Mouse (Mus musculus) heart, embryonic 12.5 days (tissue): ENCODE measurements around the gene Cdk5r1. TPM values are rescaled to one million over a fixed set of nuclear protein-coding genes. Genes with fewer than 3 reads are reported as not detected.

Source experiments
- ATAC-seq: fragments of 200-750 bp; cut with Nextera tagmentation; 2 replicates; pipeline ENCODE4 v1.8.0; 2017; ENCODE audit warnings: moderate TSS enrichment, moderate library complexity; ENCODE audit not compliant: insufficient number of reproducible peaks, low FRiP score
- H3K27ac ChIP-seq: fragments of 300-500 bp; sonication (generic); 2 replicates; pipeline ENCODE4 v1.5.1; 2016; ENCODE audit warnings: mild to moderate bottlenecking, moderate library complexity; ENCODE audit not compliant: poor library complexity, severe bottlenecking
- H3K27me3 ChIP-seq: fragments of 300-500 bp; sonication (generic); replicated peaks from 2 replicates; pipeline ENCODE4 v1.6.1; 2016; ENCODE audit warnings: mild to moderate bottlenecking, moderate library complexity
- H3K36me3 ChIP-seq: fragments of 300-500 bp; sonication (generic); 2 replicates; pipeline ENCODE4 v1.6.1; 2016; ENCODE audit warnings: mild to moderate bottlenecking, moderate library complexity
- H3K4me1 ChIP-seq: fragments of 300-500 bp; sonication (generic); replicated peaks from 2 replicates; pipeline ENCODE4 v1.6.1; 2016; ENCODE audit warnings: mild to moderate bottlenecking
- H3K4me2 ChIP-seq: fragments of 300-500 bp; sonication (generic); 2 replicates; pipeline ENCODE4 v1.6.1; 2016; ENCODE audit warnings: mild to moderate bottlenecking, moderate library complexity
- H3K4me3 ChIP-seq: fragments of 300-500 bp; sonication (generic); 2 replicates; pipeline ENCODE4 v1.5.1; 2016; ENCODE audit warnings: mild to moderate bottlenecking
- H3K9ac ChIP-seq: fragments of 300-500 bp; sonication (generic); 2 replicates; pipeline ENCODE4 v1.6.1; 2016; ENCODE audit warnings: mild to moderate bottlenecking, moderate library complexity
- H3K9me3 ChIP-seq: fragments of 300-500 bp; sonication (generic); replicated peaks from 2 replicates; pipeline ENCODE4 v1.6.1; 2016; ENCODE audit warnings: mild to moderate bottlenecking, moderate library complexity
- WGBS: fragments of 180-500 bp; shearing (Covaris S2); methylation state at CpG from one replicate; pipeline ENCODE4 v1.1.7; 2016; 5-methylcytosine and 5-hydroxymethylcytosine counted together
- polyA plus RNA-seq: library from polyadenylated mRNA; unstranded; fragments of >200 nt; fragmentation: Nextera tagmentation; extraction: Ambion mirVana; gene quantifications from 2 replicates; pipeline ENCODE4 v1.2.1, GENCODE M21; 2016

The Cdk5r1 gene
- polyA plus RNA-seq, 1 experiment from 2014 or later = 0.56 TPM

DNA sequence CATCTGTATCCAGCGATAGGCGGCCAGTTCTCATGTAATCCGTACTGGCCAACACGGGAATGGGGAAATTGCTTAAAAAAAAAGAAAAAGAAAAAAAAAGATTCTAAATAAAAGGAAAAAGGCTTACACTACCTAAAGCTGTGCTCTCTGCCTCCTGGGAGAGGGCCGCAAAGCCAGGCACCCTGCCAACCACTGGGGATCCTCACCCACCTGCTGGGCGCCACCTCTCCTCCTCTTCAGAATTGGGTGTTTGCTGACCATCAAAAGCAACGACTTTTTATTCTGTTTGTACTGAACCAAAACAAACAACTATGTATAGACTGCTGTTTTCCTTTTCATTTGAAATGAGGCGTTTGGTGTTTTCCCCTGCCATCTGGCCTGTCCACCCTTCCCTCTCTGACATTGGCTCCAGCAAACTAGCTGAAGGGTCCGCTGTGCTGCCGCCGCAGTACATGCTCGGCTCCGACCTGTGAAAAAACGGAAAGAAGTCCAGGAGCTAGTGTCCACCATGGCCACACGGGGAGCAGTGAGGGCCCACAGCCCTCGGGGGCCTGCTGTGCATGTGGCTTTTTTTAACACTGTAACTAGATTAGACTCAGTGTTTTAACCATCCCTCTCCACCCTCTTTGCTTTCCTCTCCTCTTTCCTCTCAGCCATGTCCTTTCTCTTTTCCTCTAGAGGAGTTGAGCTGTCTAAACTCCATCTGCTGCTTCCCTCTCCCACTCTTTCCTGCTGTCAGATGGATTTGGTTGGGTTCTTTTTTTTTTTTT is 4.8 kb upstream of the Cdk5r1 start:
- Histone ChIP-seq H3K9me3 (no peaks in the 10 kb centered on the region), H3K4me1 (no peaks in the 10 kb centered on the region), H3K4me2 (no peak overlapping the region), H3K27me3 (no peaks in the 10 kb centered on the region), H3K4me3 (no peak overlapping the region), H3K27ac (no peak overlapping the region), H3K9ac (no peak overlapping the region), H3K36me3 (peaks cover 63% of the 10 kb centered on the region)
- WGBS = 84% methylated on average over 16 of the region's 16 CpGs
- ATAC-seq = no peak

DNA sequence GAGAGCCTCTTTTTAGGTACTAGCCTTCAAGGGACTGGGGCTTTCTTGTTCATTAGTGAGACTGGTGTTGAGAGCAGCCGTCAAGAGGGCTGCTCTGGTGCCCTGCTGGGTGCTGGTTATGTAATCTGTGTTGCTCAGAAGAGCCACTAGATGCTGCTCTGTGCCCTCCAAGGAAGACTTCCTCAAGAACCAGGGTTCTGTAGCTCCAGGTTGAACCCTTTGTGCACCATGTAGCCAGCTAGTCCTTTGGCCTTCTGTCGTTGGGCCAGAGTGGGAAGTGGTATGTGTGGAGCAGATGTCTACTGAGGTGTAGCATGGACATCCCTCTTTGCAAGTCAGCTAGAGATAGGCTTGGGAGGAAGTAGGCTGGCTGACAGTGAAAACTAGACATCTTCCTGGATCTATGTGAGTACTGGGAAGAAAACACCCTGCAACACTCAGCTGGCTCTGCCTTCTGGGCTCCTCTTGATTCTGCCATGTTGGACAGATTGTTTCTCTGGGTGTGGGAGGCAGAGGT is 2.6 kb upstream of the Cdk5r1 start:
- Histone ChIP-seq H3K4me1 (peaks cover 9% of the 10 kb centered on the region), H3K36me3 (peaks cover 42% of the 10 kb centered on the region), H3K9me3 (no peaks in the 10 kb centered on the region), H3K27me3 (peaks cover 14% of the 10 kb centered on the region), H3K4me3 (no peak overlapping the region), H3K27ac (no peak overlapping the region), H3K9ac (no peak overlapping the region), H3K4me2 (no peak overlapping the region)
- no peak for ATAC-seq
- WGBS = 64% methylated on average over 2 of the region's 2 CpGs

DNA sequence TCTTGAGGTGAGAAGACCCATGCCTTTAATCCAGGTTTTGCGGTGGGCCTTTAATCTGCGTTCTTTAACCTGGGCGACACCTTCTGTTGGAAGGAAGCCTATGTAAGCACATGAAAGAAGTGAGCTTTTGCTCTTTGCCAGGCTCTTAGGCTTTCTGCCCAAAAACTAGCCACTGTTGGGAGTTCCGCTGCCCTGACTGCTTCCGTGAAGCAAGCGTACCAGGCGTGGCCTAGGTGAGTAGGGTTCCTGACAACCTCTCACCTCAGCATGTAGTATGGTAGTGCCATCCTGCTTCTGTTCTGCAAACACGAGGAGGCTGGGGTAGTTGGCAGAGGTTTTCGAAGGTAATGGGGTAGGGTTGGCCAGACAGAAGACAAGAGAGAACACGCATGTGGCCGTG is 2.0 kb upstream of the Cdk5r1 start:
- ATAC-seq = no peak

DNA sequence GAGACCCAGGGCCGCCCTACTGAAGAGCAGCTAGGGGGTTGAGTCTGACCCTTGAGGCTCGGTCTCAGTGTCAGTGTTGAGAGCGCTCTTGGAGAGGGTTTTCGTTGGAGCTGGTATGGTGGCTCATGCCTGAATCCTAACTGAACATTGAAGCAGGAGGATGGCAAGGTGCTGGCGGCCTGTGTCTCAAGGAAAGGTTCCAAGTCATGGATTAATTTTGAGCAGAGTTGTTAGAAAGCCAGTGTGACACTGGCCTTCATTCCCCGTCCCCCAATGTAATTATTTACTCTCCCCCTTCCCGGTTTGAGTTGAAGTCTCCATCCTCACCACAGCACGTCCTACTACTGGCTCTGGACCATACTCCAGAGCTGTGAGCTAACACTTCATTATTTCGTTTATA is 1.3 kb upstream of the Cdk5r1 start:
- Histone ChIP-seq H3K4me1 (peaks cover 9% of the 10 kb centered on the region), H3K4me2 (no peak overlapping the region), H3K27ac (no peak overlapping the region), H3K27me3 (peaks cover 18% of the 10 kb centered on the region), H3K4me3 (no peak overlapping the region), H3K36me3 (peaks cover 35% of the 10 kb centered on the region), H3K9me3 (no peaks in the 10 kb centered on the region), H3K9ac (no peak overlapping the region)
- no peak for ATAC-seq
- 81% methylated on average over 9 of the region's 9 CpGs for WGBS

More for the DNA sequence above, 2.0 kb upstream of the Cdk5r1 start:
- 90% methylated on average over 11 of the region's 11 CpGs for WGBS
- no peaks in the 10 kb centered on the region for H3K9me3 ChIP-seq
- H3K9ac ChIP-seq = no peak overlapping the region
- no peak overlapping the region for H3K4me2 ChIP-seq
- H3K27ac ChIP-seq = no peak overlapping the region
- no peak overlapping the region for H3K4me3 ChIP-seq
- H3K27me3 ChIP-seq = peaks cover 18% of the 10 kb centered on the region
- peaks cover 39% of the 10 kb centered on the region for H3K36me3 ChIP-seq
- H3K4me1 ChIP-seq = peaks cover 9% of the 10 kb centered on the region

GRCm38 (mm10) chr11:80477341-80478199 is 747 bp downstream of the Cdk5r1 start:
- Histone ChIP-seq H3K4me2 (peak overlapping the region; percentile 93), H3K27ac (peak overlapping the region; percentile 17; the same call in 1 of the 2 replicates), H3K27me3 (peaks cover 18% of the 10 kb centered on the region), H3K9me3 (no peaks in the 10 kb centered on the region), H3K9ac (peak overlapping the region; percentile 59), H3K4me1 (peaks cover 9% of the 10 kb centered on the region), H3K4me3 (peak overlapping the region; percentile 64), H3K36me3 (peaks cover 17% of the 10 kb centered on the region)
- ATAC-seq = 0 out of 2 replicates have a peak, but pooled peaks have one; percentile 10
- WGBS = 21% methylated on average over 47 of the region's 55 CpGs

- H3K4me3 ChIP-seq = no peak overlapping the region
- no peaks in the 10 kb centered on the region for H3K9me3 ChIP-seq
- H3K27ac ChIP-seq = no peak overlapping the region
- peaks cover 7% of the 10 kb centered on the region; the same call in 1 of the 2 replicates for H3K36me3 ChIP-seq
- no peak for ATAC-seq
- no peak overlapping the region for H3K4me2 ChIP-seq
- H3K27me3 ChIP-seq = peaks cover 20% of the 10 kb centered on the region
- peaks cover 9% of the 10 kb centered on the region for H3K4me1 ChIP-seq
- WGBS = 74% methylated on average over 14 of the region's 14 CpGs
- no peak overlapping the region for H3K9ac ChIP-seq
Observed at GRCm38 (mm10) chr11:80478694-80479412, 2.0 kb downstream of the Cdk5r1 start.

GRCm38 (mm10) chr11:80479425-80479824 is 2.6 kb downstream of the Cdk5r1 start:
- Histone ChIP-seq H3K36me3 (peaks cover 6% of the 10 kb centered on the region; the same call in 1 of the 2 replicates), H3K27me3 (peaks cover 26% of the 10 kb centered on the region), H3K9ac (no peak overlapping the region), H3K4me2 (no peak overlapping the region), H3K9me3 (no peaks in the 10 kb centered on the region), H3K4me1 (peaks cover 9% of the 10 kb centered on the region), H3K27ac (no peak overlapping the region), H3K4me3 (no peak overlapping the region)
- no peak for ATAC-seq
- WGBS = 71% methylated on average over 5 of the region's 5 CpGs

DNA sequence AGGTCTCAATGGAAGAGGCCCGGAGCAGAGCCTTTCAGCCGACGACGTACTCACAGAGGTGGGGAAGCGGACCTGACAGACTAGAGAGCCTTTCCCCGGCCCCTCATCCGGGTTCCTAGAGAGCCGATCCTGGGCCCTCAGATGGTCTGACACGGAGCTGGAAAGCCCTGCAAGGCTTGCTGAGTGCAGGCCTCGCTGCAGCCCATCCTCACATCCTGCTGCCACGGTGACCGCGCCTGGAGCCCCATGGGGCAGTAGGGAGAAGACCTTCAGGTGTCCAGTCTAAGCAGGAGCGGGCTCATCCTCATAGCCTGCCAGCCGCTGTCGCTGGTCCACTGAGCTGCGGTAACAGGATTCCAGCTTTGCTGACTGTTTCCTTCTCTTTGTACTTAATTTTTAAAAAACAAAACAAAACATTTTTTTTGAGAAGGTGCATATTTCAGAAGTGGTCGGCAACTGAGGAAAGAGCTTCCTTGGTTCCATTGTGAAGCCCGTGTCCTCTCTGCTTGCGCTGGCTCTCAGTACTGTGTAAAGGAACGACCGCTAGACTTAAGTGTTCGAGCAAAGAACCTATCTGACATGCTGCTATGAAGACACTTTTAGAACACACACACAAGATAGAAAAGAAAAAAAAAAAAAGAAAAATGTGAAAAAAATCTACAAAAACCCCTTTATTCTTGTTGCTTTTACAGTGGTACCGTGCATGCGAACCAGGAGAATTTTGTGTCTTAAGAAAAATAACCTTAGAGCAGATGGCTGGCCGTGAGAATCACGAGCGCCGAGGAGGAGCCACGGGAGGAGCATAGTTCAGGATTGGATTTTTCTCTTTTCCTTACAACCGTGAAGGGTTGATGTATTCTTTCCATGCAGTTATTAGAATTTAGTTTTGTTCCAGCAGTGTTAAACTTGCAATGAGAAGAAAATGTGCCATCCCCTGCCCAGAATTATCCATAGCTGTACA is 3.4 kb downstream of the Cdk5r1 start:
- H3K4me2 ChIP-seq = no peak overlapping the region
- 83% methylated on average over 31 of the region's 31 CpGs for WGBS

GRCm38 (mm10) chr11:80481409-80482050 is 4.7 kb downstream of the Cdk5r1 start:
- H3K4me3 ChIP-seq = no peak overlapping the region
- peaks cover 24% of the 10 kb centered on the region for H3K4me1 ChIP-seq
- ATAC-seq = no peak
- H3K36me3 ChIP-seq = peaks cover 6% of the 10 kb centered on the region; the same call in 1 of the 2 replicates
- 75% methylated on average over 13 of the region's 13 CpGs for WGBS
- H3K27me3 ChIP-seq = peaks cover 28% of the 10 kb centered on the region
- no peak overlapping the region for H3K4me2 ChIP-seq
- H3K9me3 ChIP-seq = no peaks in the 10 kb centered on the region
- H3K27ac ChIP-seq = no peak overlapping the region
- H3K9ac ChIP-seq = no peak overlapping the region

More for the DNA sequence above, 3.4 kb downstream of the Cdk5r1 start:
- H3K4me1 ChIP-seq = peaks cover 11% of the 10 kb centered on the region
- no peak overlapping the region for H3K27ac ChIP-seq
- peaks cover 28% of the 10 kb centered on the region for H3K27me3 ChIP-seq
- no peaks in the 10 kb centered on the region for H3K9me3 ChIP-seq
- peaks cover 6% of the 10 kb centered on the region; the same call in 1 of the 2 replicates for H3K36me3 ChIP-seq
- H3K4me3 ChIP-seq = no peak overlapping the region
- no peak for ATAC-seq
- H3K9ac ChIP-seq = no peak overlapping the region
